Mouse (Mus musculus) Patski (cell line): ENCODE data around the gene Palm2. TPM values are rescaled to one million over a fixed set of nuclear protein-coding genes. Genes with fewer than 3 reads are reported as not detected.

Source experiments
- ATAC-seq: fragments of 100-300 bp; one replicate; pipeline ENCODE4 v1.8.0; 2021
- CTCF ChIA-PET: fragments of 350-600 bp; sonication (Branson Sonifier 250); formaldehyde crosslinking; loops from one replicate; lab custom pipeline; 2022; ENCODE audit warnings: inconsistent platforms; lab: Charles Lee
- POLR2A ChIA-PET: fragments of 350-600 bp; sonication (Branson Sonifier 250); formaldehyde crosslinking; loops from one replicate; lab custom pipeline; 2022; ENCODE audit warnings: antibody characterized with exemption, inconsistent platforms; lab: Charles Lee
- DNase-seq: peaks from one replicate; pipeline ENCODE4 v3.0.0-alpha.2; 2011; ENCODE audit warnings: low read depth, low spot score
- H3K27me3 ChIP-seq: fragments of 371-371 bp; one replicate; pipeline ENCODE4 v1.5.1; 2021
- CTCF ChIP-seq: fragments of 100-300 bp; IDR thresholded peaks from one replicate; pipeline ENCODE4 v1.5.1; 2021
- in situ Hi-C: fragments of 300-500 bp; cut with MboI; formaldehyde crosslinking; loops from 3 replicates; pipeline ENCODE4 v1.11.1; 2018; ENCODE audit warnings: low pct_unique_long_range_greater_than_20kb, mixed read lengths
- polyA plus RNA-seq: library from polyadenylated mRNA; unstranded; gene quantifications from one replicate; pipeline ENCODE4 v1.2.3, GENCODE M21; 2021

The Palm2 gene
- polyA plus RNA-seq, 1 experiment from 2014 or later, result 0.71 TPM

DNA sequence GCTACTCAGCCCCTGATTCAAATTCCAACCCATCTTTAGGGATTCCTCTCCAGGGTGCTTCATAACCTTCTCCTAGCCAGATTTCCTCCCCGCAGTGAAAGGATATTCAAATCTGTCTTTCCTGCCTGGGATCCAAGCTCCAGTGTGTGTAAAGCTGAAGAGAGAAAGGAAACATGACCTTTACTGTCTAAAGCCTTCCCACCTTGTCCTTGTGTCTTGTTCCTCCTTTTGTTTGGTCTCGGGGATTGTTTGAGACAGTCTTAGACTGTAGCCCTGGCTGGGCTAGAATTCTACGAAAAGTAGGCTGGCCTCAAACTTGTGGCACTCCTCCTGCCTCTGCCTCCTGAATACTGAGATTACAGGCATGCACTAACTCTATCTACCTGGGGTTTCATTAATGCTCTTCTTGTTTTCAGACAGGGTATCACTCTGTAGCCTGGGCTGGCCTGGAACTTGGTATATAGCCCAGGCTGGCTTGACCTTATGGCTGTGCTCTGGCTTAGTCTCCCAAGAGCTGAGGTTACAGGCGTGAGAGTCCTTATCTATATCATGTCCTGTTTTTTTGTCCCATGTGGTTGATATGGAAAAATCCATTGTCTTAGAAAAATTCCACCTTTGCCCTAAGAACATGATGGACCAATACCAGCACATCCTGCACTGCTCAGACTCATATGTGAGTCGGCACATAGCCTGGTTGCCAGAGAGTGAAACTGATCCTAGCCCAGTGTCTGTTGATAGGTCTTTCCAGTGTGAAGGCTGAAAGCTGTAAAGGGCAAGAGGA is 260.5 kb downstream of the Palm2 start:
- no peaks in the 10 kb centered on the region for H3K27me3 ChIP-seq
- in situ Hi-C loops, result no loop called here
- TF ChIP-seq CTCF, result no peak
- ChIA-PET POLR2A (no interaction called here), CTCF (no interaction called here)
- no peak for ATAC-seq
- DNase-seq, result no peak

DNA sequence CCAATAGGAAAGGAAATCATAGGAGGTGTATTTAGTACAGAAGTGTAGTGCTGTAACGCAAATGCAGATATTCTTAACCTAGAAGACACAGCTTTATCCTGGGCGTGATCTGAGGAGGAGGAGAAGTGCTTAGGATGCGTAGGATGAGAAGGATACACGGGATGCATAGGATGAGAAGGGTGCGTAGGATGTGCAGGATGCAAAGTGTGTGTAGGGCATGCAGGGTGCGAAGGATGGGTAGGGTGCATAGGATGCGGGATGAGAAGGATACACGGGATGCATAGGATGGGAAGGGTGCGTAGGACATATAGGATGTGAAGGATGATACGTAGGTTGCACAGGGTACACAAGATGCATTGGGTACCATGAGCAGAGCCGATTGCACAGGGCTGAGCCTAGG is 262.9 kb downstream of the Palm2 start:
- CTCF ChIA-PET, result no interaction called here
- ATAC-seq (no peak), DNase-seq (no peak)
- POLR2A ChIA-PET, result no interaction called here
- in situ Hi-C loops, result no loop called here
- no peaks in the 10 kb centered on the region for H3K27me3 ChIP-seq
- no peak for TF ChIP-seq CTCF

DNA sequence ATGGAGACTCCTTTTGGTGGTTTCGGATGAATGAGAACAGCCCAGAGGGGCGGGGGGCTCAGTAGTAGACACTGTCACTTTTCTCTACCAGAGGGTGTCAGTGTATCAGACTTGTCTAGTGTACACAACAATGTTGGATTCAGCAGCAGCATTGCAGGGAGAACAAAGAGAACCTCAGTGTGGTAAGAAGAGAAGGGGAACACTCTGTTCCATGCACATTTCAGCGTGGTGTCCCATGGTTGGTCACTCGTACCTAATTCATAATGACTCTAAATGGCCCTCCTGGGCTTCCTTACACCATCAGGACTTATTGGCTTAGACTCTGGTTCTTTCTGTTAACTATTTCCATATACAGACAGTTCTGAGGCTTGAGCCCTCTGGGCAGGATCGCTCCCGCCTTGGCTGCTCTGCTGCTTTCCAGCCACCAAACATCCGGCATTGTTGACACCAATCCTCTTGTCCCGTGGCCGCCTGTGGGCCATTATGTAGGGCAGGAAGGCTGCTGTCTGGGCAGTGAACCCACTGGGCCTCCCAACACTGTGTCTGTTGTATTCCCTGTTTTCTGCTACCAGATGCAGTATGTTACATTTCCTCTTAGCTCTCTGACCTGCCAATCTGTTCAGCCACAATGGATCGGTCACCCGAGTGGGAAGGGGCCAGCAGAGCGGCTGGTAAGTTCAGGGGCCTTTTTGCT is 264.0 kb downstream of the Palm2 start:
- CTCF ChIA-PET, result no interaction called here
- no peak for ATAC-seq
- H3K27me3 ChIP-seq, result no peaks in the 10 kb centered on the region
- no peak for DNase-seq
- in situ Hi-C loops, result no loop called here
- TF ChIP-seq CTCF, result no peak
- POLR2A ChIA-PET, result no interaction called here

DNA sequence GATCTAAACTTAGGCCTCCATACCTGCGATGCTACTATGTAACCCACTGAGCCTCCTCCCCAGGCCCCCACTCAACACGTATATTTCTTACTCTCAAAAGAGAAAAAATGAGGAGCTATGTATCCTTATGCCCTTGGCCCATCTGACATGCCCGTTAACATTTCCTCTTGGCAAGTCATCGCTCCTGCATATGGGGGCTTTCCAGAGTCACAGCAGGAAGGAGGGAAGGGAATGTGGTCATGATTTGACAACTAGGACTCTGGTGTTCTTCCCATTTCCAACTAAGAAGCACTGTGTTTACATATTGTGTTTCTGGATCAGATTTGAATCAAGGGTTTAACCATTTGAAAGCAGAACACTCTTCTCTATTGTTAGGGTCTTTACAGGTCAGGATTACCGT is 267.5 kb downstream of the Palm2 start:
- H3K27me3 ChIP-seq, result no peaks in the 10 kb centered on the region
- POLR2A ChIA-PET, result no interaction called here
- CTCF ChIA-PET, result interaction anchor here (1.1 to 2.1 kb wide), 2 partner anchors 12 to 27 kb away, joined by 3 to 6 read pairs; no protein-coding TSS in a partner anchor
- no peak for TF ChIP-seq CTCF
- no peak for DNase-seq
- no peak for ATAC-seq
- in situ Hi-C loops, result no loop called here

DNA sequence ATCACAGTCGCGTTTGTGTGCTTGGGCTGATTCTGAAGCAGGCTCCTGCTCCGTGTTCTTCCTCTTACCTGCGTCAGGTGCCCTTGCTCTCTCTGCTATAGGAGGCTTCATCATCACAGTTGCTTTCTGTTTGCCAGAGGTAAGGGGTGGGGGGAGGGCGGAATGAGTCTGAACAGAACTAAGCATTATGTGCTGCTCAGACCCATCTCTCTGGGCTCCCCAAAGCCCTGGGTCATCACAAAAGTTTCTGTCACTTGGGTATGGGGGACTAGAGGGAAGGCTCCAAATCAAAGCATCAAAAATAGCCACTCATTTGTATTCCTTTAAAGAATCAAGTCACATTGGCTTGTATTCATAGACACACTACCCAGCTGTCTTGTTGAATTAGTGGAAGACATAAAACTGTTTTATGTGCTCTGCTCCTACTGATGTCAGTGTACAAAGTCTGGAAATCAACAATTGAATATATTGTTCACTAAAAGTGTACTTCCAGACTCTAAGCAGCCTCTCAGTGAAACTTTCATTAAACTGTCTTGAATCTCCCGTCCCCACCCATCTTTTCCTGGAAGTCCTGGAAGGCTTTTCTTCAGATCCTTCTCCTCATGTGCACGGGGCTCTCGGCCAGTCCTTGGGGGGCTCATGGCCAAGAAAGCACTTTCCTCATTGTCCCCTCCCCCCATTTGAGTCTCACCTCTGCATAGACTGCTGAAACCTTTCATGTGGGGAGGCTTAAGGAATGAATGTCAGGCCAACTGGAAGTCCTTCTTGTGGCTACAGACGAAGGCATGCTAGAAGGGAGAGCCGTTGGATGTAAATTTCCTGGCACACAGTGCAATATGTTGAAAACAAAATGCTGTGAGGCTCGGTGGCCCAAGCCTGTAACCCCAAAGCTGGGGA is 269.8 kb downstream of the Palm2 start:
- ATAC-seq (no peak), DNase-seq (no peak)
- ChIA-PET CTCF (no interaction called here), POLR2A (no interaction called here)
- in situ Hi-C loops, result no loop called here
- no peak for TF ChIP-seq CTCF
- H3K27me3 ChIP-seq, result no peaks in the 10 kb centered on the region

DNA sequence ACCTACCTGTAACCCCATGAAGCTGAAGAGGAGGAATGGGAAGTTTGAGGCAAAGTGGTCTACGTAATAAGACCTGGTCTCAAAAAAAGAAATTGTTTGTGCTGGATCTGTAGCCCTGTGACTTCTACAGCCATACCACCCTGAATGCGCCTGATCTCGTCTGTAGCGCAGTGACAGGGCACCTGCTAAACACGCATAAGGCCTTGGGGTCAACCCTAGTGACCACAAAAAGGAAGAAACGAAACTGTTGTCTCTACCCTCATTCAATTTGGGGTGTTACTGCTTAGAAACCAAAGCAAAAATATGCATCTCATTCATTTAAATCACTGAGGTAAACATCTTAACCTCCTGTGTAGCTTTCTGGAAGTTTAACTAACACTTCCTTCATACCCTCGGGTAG is 270.5 kb downstream of the Palm2 start:
- no peak for ATAC-seq
- TF ChIP-seq CTCF, result no peak
- in situ Hi-C loops, result no loop called here
- H3K27me3 ChIP-seq, result no peaks in the 10 kb centered on the region
- DNase-seq, result no peak
- ChIA-PET CTCF (no interaction called here), POLR2A (no interaction called here)

DNA sequence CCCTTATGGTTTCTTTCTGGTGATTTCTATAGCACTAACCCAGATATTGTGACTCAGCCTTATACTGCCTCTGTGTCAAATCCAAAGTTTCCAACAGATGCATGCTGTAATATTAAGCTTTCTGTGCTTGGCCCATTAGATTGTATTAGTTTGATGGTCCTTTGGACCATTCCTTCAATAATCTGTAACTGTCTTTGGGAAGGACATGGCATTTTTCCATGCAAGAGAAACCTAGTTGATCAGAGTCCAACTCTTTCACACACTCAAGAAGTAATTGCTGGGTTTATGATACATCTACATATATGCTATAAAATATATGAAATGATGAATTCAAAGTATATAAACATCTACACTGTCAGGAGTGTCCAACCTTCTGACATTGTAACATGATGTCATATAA is 281.8 kb downstream of the Palm2 start:
- ChIA-PET POLR2A (no interaction called here), CTCF (no interaction called here)
- H3K27me3 ChIP-seq, result no peaks in the 10 kb centered on the region
- ATAC-seq (no peak), DNase-seq (no peak)
- in situ Hi-C loops, result no loop called here
- no peak for TF ChIP-seq CTCF

DNA sequence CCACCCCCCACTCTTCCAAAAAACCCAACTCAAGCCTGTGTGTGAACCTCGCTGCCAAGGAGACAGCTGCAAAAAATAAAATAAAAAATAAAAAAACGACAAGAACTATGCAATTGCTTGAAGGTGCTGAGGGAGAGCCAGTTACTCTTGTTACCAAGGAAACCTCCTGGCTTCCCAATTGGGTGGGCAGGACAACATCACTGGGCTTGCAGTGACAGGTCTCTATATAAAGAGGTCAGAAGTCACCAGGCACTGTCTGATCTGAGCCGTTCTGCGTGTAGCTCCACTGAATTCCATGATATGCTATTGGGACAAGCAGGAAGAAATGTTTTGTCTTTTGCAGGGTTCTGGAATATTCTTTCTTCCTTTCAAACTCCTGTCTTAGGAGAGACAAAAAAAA is 282.7 kb downstream of the Palm2 start:
- POLR2A ChIA-PET, result interaction anchor here (0.7 kb wide), 1 partner anchor 26 kb away, joined by 4 read pairs; no protein-coding TSS in a partner anchor
- no peaks in the 10 kb centered on the region for H3K27me3 ChIP-seq
- DNase-seq, result no peak
- TF ChIP-seq CTCF, result no peak
- no peak for ATAC-seq
- CTCF ChIA-PET, result no interaction called here
- in situ Hi-C loops, result no loop called here

DNA sequence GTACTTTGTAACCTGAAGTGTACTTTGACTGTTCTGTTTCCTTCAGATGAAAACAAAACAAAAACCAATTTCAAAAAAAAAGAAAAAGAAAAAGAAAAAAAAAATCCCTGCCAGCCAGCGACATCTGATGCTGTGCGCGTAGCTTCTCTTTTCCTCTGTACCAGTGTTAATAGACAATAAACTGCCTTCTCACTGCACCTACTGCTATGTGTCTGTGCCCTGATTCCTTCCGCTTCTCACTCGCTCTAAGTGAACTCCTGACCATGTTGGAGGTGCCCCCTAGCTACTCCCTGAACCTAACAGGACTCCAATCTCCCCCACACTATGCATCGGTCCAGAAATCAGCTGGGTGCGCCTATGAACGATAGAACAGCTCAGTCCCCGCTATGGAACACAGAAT is 283.3 kb downstream of the Palm2 start, which contains the start of gene Akap2:
Gene Akap2, plus strand, starts transcription at position 304 of the 400 bp plus-strand sequence.
- POLR2A ChIA-PET, result no interaction called here
- in situ Hi-C loops, result no loop called here
- ATAC-seq (no peak), DNase-seq (no peak)
- no peak for TF ChIP-seq CTCF
- H3K27me3 ChIP-seq, result no peaks in the 10 kb centered on the region
- CTCF ChIA-PET, result no interaction called here

DNA sequence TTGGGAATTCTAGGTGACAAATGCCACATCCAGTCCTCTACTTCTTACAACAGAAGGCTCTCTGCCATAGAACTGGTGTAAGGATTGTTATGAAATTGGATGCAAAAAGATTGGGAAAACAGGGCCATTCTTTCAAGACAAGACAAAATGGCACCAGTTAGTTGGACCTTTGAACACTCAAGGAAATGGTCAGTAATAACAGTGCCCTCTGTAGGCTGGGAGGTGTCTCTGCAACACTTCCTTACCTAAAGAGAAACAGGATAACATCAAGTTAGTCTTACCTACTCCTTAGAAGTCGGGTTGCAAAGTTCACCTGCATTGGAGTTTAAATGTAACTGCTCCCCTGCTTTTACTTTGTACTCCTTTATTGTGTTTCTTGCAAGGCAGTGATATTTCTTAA is 285.3 kb downstream of the Palm2 start:
- DNase-seq (no peak), ATAC-seq (no peak)
- POLR2A ChIA-PET, result no interaction called here
- H3K27me3 ChIP-seq, result no peaks in the 10 kb centered on the region
- in situ Hi-C loops, result no loop called here
- CTCF ChIA-PET, result no interaction called here
- TF ChIP-seq CTCF, result peak; percentile 20
